Mouse (Mus musculus) embryonic facial prominence, embryonic 11.5 days (tissue): ENCODE data around the gene Fam229b. TPM values are rescaled to one million over a fixed set of nuclear protein-coding genes. Genes with fewer than 3 reads are reported as not detected.

ENCODE experiments used
- ATAC-seq: fragments of 200-750 bp; cut with Nextera tagmentation; replicated peaks from 2 replicates; pipeline ENCODE4 v1.8.0; 2017; ENCODE audit warnings: low read depth; ENCODE audit not compliant: insufficient number of reproducible peaks, low FRiP score, low TSS enrichment
- DNase-seq: peaks from one replicate; pipeline ENCODE4 v3.0.0-alpha.2; 2015; ENCODE audit warnings: low spot score
- H3K27ac ChIP-seq: fragments of 300-500 bp; sonication (generic); replicated peaks from 2 replicates; pipeline ENCODE4 v1.5.1; 2014; ENCODE audit warnings: mild to moderate bottlenecking, low read depth, low read length, control low read depth
- H3K27me3 ChIP-seq: fragments of 300-500 bp; sonication (generic); 2 replicates; pipeline ENCODE4 v1.6.1; 2014; ENCODE audit warnings: mild to moderate bottlenecking, low read length, moderate library complexity, mixed read lengths; ENCODE audit not compliant: control insufficient read depth, insufficient read depth
- H3K36me3 ChIP-seq: fragments of 300-500 bp; sonication (generic); replicated peaks from 2 replicates; pipeline ENCODE4 v1.6.1; 2014; ENCODE audit warnings: low read depth, mild to moderate bottlenecking, low read length, moderate library complexity, mixed read lengths; ENCODE audit not compliant: control insufficient read depth, insufficient read depth
- H3K4me1 ChIP-seq: fragments of 300-500 bp; sonication (generic); 2 replicates; pipeline ENCODE4 v1.6.1; 2014; ENCODE audit warnings: low read length, mixed read lengths; ENCODE audit not compliant: control insufficient read depth, insufficient read depth
- H3K4me2 ChIP-seq: fragments of 300-500 bp; sonication (generic); 2 replicates; pipeline ENCODE4 v1.6.1; 2014; ENCODE audit warnings: low read depth, mild to moderate bottlenecking, control low read depth, low read length, moderate library complexity
- H3K4me3 ChIP-seq: fragments of 300-500 bp; sonication (generic); 2 replicates; pipeline ENCODE4 v1.5.1; 2014; ENCODE audit warnings: low read depth, low read length, control low read depth
- H3K9ac ChIP-seq: fragments of 300-500 bp; sonication (generic); replicated peaks from 2 replicates; pipeline ENCODE4 v1.6.1; 2014; ENCODE audit warnings: mild to moderate bottlenecking, control low read depth, low read length
- H3K9me3 ChIP-seq: fragments of 300-500 bp; sonication (generic); replicated peaks from 2 replicates; pipeline ENCODE4 v1.6.1; 2016; ENCODE audit warnings: mild to moderate bottlenecking, low read length, inconsistent platforms, mixed read lengths; ENCODE audit not compliant: control insufficient read depth
- WGBS: fragments of 180-500 bp; shearing (Covaris S2); extraction: QIAGEN DNeasy Blood & Tissue Kit; methylation state at CpG from one replicate; pipeline ENCODE4 v1.1.7; 2014; 5-methylcytosine and 5-hydroxymethylcytosine counted together
- polyA plus RNA-seq: library from polyadenylated mRNA; unstranded; fragments of >200 nt; fragmentation: Nextera tagmentation; extraction: Ambion mirVana; gene quantifications from 2 replicates; pipeline ENCODE4 v1.2.1, GENCODE M21; 2014

Fam229b gene
- polyA plus RNA-seq, 1 experiment from 2014 or later: 15.5 TPM

DNA sequence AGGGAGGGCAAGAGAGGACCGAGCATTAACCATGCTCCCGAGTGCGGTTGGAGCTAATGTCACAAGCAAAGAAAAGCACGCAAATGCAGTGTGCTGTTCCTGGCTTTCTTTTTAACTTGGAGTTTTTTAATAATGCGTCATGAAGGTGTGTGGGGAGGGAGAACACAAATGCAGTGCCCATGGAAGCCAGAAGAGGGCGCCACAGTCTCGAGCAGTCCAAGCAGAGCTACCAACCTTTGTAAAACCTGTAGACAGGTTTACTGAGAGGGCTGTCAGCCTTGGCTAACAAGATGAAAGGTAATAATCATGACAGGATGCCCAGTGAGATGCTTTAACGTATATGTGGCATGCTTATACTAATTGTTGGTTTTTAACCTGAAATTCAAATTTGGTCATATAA is 36.5 kb upstream of the Fam229b start:
- H3K4me1 ChIP-seq: no peaks in the 10 kb centered on the region
- peak overlapping the region; percentile 22 for H3K4me2 ChIP-seq
- no peak overlapping the region for H3K4me3 ChIP-seq

GRCm38 (mm10) chr10:39169642-39170041 is 35.9 kb upstream of the Fam229b start:
- no peak for DNase-seq
- Histone ChIP-seq H3K27ac (peak overlapping the region; percentile 8; the same call in 1 of the 2 replicates), H3K4me1 (no peaks in the 10 kb centered on the region), H3K36me3 (no peaks in the 10 kb centered on the region), H3K4me3 (no peak overlapping the region), H3K27me3 (no peaks in the 10 kb centered on the region), H3K9me3 (no peaks in the 10 kb centered on the region), H3K4me2 (peak overlapping the region; percentile 22), H3K9ac (no peak overlapping the region)
- ATAC-seq: no peak
- WGBS: 33% methylated on average over 9 of the region's 9 CpGs

More for the DNA sequence above, 36.5 kb upstream of the Fam229b start:
- 7% methylated on average over 8 of the region's 8 CpGs for WGBS
- H3K9me3 ChIP-seq: no peaks in the 10 kb centered on the region
- no peak for ATAC-seq
- no peak overlapping the region for H3K27ac ChIP-seq
- peak; percentile 75 for DNase-seq
- H3K36me3 ChIP-seq: no peaks in the 10 kb centered on the region
- no peak overlapping the region for H3K9ac ChIP-seq
- no peaks in the 10 kb centered on the region for H3K27me3 ChIP-seq

DNA sequence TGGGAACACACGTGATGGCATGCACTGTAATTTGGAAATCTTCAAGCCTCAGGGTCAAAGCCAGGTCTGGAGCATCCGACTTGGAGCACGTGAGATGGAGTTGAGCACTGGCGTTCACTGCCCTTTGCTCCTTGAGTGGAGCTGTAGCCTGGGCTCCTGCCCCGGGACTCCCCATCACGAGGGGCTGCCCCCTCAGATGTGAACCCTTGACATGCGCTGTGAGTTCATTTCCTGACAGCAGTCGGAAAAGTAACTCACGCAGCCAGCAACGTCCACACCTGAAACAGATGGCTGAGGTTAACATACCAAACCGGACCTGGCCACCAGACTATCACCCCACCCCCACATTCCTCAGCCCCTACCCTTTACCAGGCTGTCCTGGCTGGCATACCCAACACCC is 33.9 kb upstream of the Fam229b start:
- Histone ChIP-seq H3K9me3 (no peaks in the 10 kb centered on the region), H3K4me1 (no peaks in the 10 kb centered on the region), H3K36me3 (no peaks in the 10 kb centered on the region), H3K4me2 (no peak overlapping the region), H3K4me3 (no peak overlapping the region), H3K9ac (no peak overlapping the region), H3K27ac (no peak overlapping the region), H3K27me3 (no peaks in the 10 kb centered on the region)
- 54% methylated on average over 11 of the region's 11 CpGs for WGBS
- ATAC-seq (no peak), DNase-seq (no peak)

GRCm38 (mm10) chr10:39165632-39166115 is 32.0 kb upstream of the Fam229b start:
- H3K27ac ChIP-seq: no peak overlapping the region
- no peak for ATAC-seq
- H3K27me3 ChIP-seq: no peaks in the 10 kb centered on the region
- no peaks in the 10 kb centered on the region for H3K36me3 ChIP-seq
- peak; percentile 26 for DNase-seq
- H3K4me1 ChIP-seq: no peaks in the 10 kb centered on the region
- H3K9ac ChIP-seq: peak overlapping the region; percentile 43
- H3K9me3 ChIP-seq: no peaks in the 10 kb centered on the region
- no peak overlapping the region for H3K4me3 ChIP-seq
- 38% methylated on average over 11 of the region's 11 CpGs for WGBS
- H3K4me2 ChIP-seq: peak overlapping the region; percentile 31; the same call in 1 of the 2 replicates

DNA sequence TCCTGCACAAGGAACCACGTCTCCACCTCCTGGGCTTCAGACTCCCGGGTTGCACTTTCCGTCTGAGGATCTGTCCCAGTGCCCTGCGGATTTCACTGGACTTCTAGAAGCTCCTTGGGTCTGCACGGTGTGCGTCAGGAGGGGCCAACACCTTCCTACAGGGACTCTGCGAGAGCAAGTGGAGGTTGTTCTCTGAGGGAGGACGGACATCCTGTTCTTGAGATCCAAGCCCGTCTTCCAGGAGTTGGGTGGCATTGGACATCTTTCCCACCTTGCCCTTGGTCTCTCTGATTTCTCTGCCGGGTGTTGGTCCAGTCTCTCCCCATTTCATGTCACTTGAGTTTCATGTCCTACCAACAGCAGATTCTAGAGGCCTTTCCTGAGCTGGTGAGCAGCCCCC is 30.0 kb upstream of the Fam229b start, which contains the start of gene Ccn6:
TSS of gene Ccn6 (minus strand) at position 101 of the 400 bp plus-strand sequence.
- Histone ChIP-seq H3K9ac (no peak within 1 kb of the TSS), H3K27ac (no peak within 1 kb of the TSS), H3K36me3 (no peaks in the 10 kb centered on the region), H3K4me1 (no peaks in the 10 kb centered on the region), H3K4me2 (no peak within 1 kb of the TSS), H3K27me3 (no peaks in the 10 kb centered on the region), H3K9me3 (no peaks in the 10 kb centered on the region), H3K4me3 (no peak within 1 kb of the TSS)
- ATAC-seq (no peak), DNase-seq (no peak)
- WGBS: 85% methylated on average over 10 of the region's 10 CpGs

DNA sequence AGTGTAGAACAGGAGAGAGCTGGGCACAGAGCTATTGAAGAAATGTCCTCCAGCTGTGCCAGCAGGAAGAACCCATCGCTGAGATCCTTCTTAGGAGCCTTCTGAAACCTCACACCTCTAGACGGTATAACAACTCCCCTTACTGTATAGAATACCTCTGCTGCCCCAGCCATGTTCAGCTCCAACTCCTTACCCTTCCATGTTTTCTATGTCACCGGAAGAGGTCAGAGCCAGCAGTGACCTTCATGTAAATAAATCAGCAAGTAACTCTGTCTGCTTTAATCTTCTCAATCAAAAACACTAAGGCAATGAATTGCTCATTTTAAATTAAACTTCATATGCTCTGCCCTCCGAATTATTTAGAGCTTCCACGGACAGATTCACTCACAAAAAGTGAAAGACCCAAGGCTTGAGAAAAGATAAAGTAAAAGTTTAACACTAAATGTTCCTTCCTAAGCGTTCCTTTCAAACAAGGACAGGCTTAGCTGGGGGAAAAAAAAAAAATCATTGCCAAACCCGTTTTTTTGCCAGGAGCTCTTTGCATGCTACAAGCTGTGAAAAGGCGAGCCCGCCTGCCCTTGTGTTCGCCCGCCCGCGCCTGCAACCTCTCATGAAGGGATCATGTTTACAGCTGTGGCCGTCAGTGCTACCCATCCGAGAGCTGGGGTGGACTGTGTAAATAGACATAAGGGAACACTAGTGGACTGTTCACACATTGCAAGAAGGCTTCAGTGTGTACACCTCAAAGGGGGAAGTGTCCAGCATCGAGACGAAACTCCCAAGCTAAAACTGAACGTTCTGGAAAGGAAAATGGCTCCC is 29.2 kb upstream of the Fam229b start:
- Histone ChIP-seq H3K36me3 (no peaks in the 10 kb centered on the region), H3K4me1 (no peaks in the 10 kb centered on the region), H3K27me3 (no peaks in the 10 kb centered on the region), H3K27ac (no peak overlapping the region), H3K9me3 (no peaks in the 10 kb centered on the region), H3K9ac (no peak overlapping the region), H3K4me2 (no peak overlapping the region), H3K4me3 (no peak overlapping the region)
- DNase-seq (peak; percentile 47), ATAC-seq (no peak)
- WGBS: 44% methylated on average over 18 of the region's 18 CpGs

DNA sequence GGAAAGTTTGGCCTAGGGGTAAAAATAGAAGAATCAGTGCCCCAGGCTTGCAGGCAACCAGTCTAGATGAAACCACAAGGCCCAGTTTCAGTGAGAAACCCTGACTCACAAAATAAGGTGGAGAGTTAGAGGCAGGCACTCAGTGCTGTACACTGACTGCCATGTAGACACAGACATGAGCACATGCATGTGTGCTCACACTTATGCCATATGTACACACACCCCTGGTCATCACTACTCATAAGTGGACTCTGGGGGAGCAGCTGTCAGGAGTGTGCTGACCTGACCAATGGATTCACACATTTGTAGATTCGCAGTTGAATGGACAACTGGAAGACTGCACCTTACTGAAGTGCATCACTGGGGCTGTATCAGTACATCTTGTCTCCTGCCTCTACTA is 27.7 kb upstream of the Fam229b start:
- H3K27ac ChIP-seq: no peak overlapping the region
- H3K9ac ChIP-seq: no peak overlapping the region
- no peaks in the 10 kb centered on the region for H3K4me1 ChIP-seq
- no peak overlapping the region for H3K4me3 ChIP-seq
- H3K9me3 ChIP-seq: no peaks in the 10 kb centered on the region
- no peak overlapping the region for H3K4me2 ChIP-seq
- H3K27me3 ChIP-seq: no peaks in the 10 kb centered on the region
- 89% methylated on average over 1 of the region's 1 CpGs for WGBS
- ATAC-seq (no peak), DNase-seq (no peak)
- H3K36me3 ChIP-seq: no peaks in the 10 kb centered on the region

DNA sequence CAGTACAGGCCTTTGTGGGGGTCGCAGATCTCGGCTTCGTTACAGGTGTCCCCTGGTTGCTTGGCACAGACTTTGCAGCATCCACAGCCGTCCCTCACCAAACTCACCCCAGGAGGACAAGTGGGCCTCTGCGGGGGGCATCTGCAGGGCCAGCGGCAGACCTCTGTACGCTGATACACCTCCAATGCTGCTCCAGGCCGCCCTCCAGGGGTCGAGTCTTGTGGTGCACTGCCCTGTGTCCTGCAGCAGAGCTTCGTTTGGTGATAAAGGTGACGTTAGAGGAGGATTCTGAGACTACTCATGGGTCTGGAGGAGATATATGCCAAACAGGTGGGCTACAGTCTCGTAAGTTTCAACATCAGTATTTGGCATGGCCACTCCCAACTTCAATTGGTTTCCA is 24.6 kb upstream of the Fam229b start:
- no peak overlapping the region for H3K4me3 ChIP-seq
- DNase-seq (no peak), ATAC-seq (no peak)
- H3K9ac ChIP-seq: no peak overlapping the region
- H3K27ac ChIP-seq: no peak overlapping the region
- WGBS: 50% methylated on average over 12 of the region's 12 CpGs
- no peak overlapping the region for H3K4me2 ChIP-seq
- no peaks in the 10 kb centered on the region for H3K36me3 ChIP-seq
- no peaks in the 10 kb centered on the region for H3K27me3 ChIP-seq
- no peaks in the 10 kb centered on the region for H3K9me3 ChIP-seq
- no peaks in the 10 kb centered on the region for H3K4me1 ChIP-seq
